Comparison of ENCODE assay signal across 14 mouse cellular contexts in the genomic region with DNA sequence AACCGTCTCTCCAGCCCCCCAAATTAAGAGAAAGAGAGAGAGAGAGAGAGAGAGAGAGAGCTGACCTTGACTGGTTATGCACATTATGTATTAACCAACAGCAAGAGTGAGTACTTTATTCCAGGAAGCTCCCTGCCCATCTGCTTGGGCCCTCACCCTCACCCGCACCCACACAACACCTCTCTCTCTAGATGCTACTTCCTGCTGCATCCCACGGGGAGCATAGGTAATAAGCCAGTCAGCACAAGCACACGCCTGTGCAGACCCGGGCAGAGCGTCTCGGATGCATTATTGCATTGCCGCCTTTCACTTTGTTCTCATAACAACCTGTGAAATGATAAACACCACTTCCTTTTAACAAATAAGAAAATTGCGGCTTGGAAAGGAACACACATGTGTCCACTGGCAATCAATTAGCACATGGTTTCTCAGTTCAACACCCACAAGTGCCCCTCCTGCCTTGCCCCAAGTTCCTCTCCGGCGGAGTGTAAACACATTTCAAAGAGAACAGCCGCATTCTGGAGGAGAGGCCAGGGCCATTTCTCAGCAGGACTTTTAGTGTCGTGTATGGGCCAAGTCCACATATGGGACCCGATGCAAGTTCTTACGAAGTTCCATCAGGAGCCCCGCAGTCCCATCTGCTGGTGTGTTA.
DNase-seq lines count a peak whose midpoint lies in the region; ATAC-seq and TF ChIP-seq lines count a peak whose summit lies in the region.
"Had no signal": no experiment of that assay in that cellular context is flagged by ENCODE, and none has a peak within 500 bp of the region (broad histone marks: within the 10 kb centered on the region; RNA-seq: fewer than 3 reads in every experiment).

No protein-coding gene starts in this region.

- intact Hi-C loops in left cerebral cortex, postnatal 4 days (cut with DNase I): no loop called here

- peaks cover 6% of the 10 kb centered on the region for H3K4me1 ChIP-seq in kidney, embryonic 15.5 days
- H3K4me1 ChIP-seq in intestine, postnatal 0 days (replicated peaks; ENCODE audit: control insufficient read depth, insufficient read depth, low read length): no peaks in the 10 kb centered on the region
- no peaks in the 10 kb centered on the region for H3K4me1 ChIP-seq in hindbrain, embryonic 16.5 days (ENCODE audit: control insufficient read depth, insufficient read depth, low read depth, low read length)
- H3K4me1 ChIP-seq: heart, embryonic 12.5 days; liver, embryonic 13.5 days had no signal

- ATAC-seq in kidney, embryonic 15.5 days (replicated peaks; ENCODE audit: low FRiP score): no peak
- ATAC-seq in intestine, postnatal 0 days: peak; percentile 38; the same call in 1 of the 2 replicates
- ATAC-seq in hindbrain, embryonic 16.5 days: no peak

- no peak overlapping the region for H3K27ac ChIP-seq in kidney, embryonic 15.5 days
- no peak overlapping the region for H3K27ac ChIP-seq in intestine, postnatal 0 days (ENCODE audit: low read depth, low read length)
- no peak overlapping the region for H3K27ac ChIP-seq in hindbrain, embryonic 16.5 days (ENCODE audit: low read depth, low read length)
- H3K27ac ChIP-seq: liver, embryonic 13.5 days had no signal

- H3K4me3 ChIP-seq in kidney, embryonic 15.5 days (replicated peaks): no peak overlapping the region
- no peak overlapping the region for H3K4me3 ChIP-seq in intestine, postnatal 0 days (ENCODE audit: low read depth, low read length)
- no peak overlapping the region for H3K4me3 ChIP-seq in hindbrain, embryonic 16.5 days (ENCODE audit: low read length)
- H3K4me3 ChIP-seq: heart, embryonic 12.5 days; liver, embryonic 13.5 days had no signal

- peak overlapping the region; percentile 28; the same call in 1 of the 2 replicates for H3K4me2 ChIP-seq in kidney, embryonic 15.5 days
- H3K4me2 ChIP-seq in intestine, postnatal 0 days (replicated peaks; ENCODE audit: low read depth): no peak overlapping the region; the same call in 1 of the 2 replicates
- no peak overlapping the region for H3K4me2 ChIP-seq in hindbrain, embryonic 16.5 days (ENCODE audit: low read length)
- H3K4me2 ChIP-seq: heart, embryonic 12.5 days; liver, embryonic 13.5 days had no signal

- peaks cover 23% of the 10 kb centered on the region for H3K27me3 ChIP-seq in kidney, embryonic 15.5 days
- 0 out of 2 replicates have a peak, but pooled peaks cover 3% of the 10 kb centered on the region for H3K27me3 ChIP-seq in intestine, postnatal 0 days (replicated peaks; ENCODE audit: control insufficient read depth, insufficient read depth, low read length)
- H3K27me3 ChIP-seq in hindbrain, embryonic 16.5 days (replicated peaks; ENCODE audit: control insufficient read depth, insufficient read depth, low read length): no peaks in the 10 kb centered on the region

- DNase-seq in kidney, postnatal 25 days: no peak
- DNase-seq in right cerebral cortex, adult 18-20 months: peak; percentile 26
- no peak for DNase-seq in right cerebral cortex, adult 2 months (ENCODE audit: low spot score in 2 of 2)
- no peak for DNase-seq in kidney, adult 18-20 months
- DNase-seq in left cerebral cortex, postnatal 4 days: no peak
- DNase-seq: cerebellum, adult 2 months; heart, postnatal 36 days; kidney, postnatal 36 days; liver, embryonic 13.5 days; thymus, postnatal 25 days had no signal

- no peaks in the 10 kb centered on the region for H3K9me3 ChIP-seq in kidney, embryonic 15.5 days (replicated peaks)
- H3K9me3 ChIP-seq in intestine, postnatal 0 days (ENCODE audit: control insufficient read depth): no peaks in the 10 kb centered on the region
- no peaks in the 10 kb centered on the region for H3K9me3 ChIP-seq in hindbrain, embryonic 16.5 days (ENCODE audit: control insufficient read depth, low read length)
- H3K9me3 ChIP-seq: heart, embryonic 12.5 days; liver, embryonic 13.5 days had no signal

- no peaks in the 10 kb centered on the region for H3K36me3 ChIP-seq in kidney, embryonic 15.5 days
- no peaks in the 10 kb centered on the region for H3K36me3 ChIP-seq in intestine, postnatal 0 days (ENCODE audit: control insufficient read depth, insufficient read depth)
- H3K36me3 ChIP-seq in hindbrain, embryonic 16.5 days (ENCODE audit: control insufficient read depth, insufficient read depth, low read length): no peaks in the 10 kb centered on the region
- H3K36me3 ChIP-seq: heart, embryonic 12.5 days; liver, embryonic 13.5 days had no signal

- no peak for TF ChIP-seq CTCF in intestine, postnatal 0 days (IDR thresholded peaks at IDR 0.05; ENCODE audit: low read depth)

- 27% methylated on average over 16 of the region's 16 CpGs for WGBS in kidney, embryonic 15.5 days
- WGBS in intestine, postnatal 0 days: 34% methylated on average over 16 of the region's 16 CpGs
- 61% methylated on average over 16 of the region's 16 CpGs for WGBS in hindbrain, embryonic 16.5 days

- H3K9ac ChIP-seq in kidney, embryonic 15.5 days: no peak overlapping the region
- no peak overlapping the region for H3K9ac ChIP-seq in intestine, postnatal 0 days (ENCODE audit: low read depth, low read length)
- H3K9ac ChIP-seq in hindbrain, embryonic 16.5 days (ENCODE audit: low read depth, low read length): no peak overlapping the region
- H3K9ac ChIP-seq: heart, embryonic 12.5 days; liver, embryonic 13.5 days had no signal
